Mouse (Mus musculus) gastrocnemius, postnatal 4 days (tissue): ENCODE data around the gene Adap1. TPM values are rescaled to one million over a fixed set of nuclear protein-coding genes. Genes with fewer than 3 reads are reported as not detected.
A peak's percentile ranks its signal among the peaks of the same experiment; 100 is the strongest.

ENCODE experiments used
- DNase-seq, 2 experiments: peaks; one replicate each; pipeline ENCODE4 v3.0.0; 2021 to 2022; ENCODE audit warnings: low spot score in 2 of 2, mixed read lengths in 2 of 2
- microRNA-seq: library from miRNA; unstranded; fragments of <30 nt; microRNA quantifications from one replicate; pipeline ENCODE4 v1.2.0, GENCODE M21; 2021
- total RNA-seq, 2 experiments: library from RNA; stranded (reverse); gene quantifications; 2 replicates each; pipeline ENCODE4 v1.2.3; 2021

Gene Adap1
- total RNA-seq, 2 experiments from 2014 or later, result 5.4 to 6.9 TPM

DNA sequence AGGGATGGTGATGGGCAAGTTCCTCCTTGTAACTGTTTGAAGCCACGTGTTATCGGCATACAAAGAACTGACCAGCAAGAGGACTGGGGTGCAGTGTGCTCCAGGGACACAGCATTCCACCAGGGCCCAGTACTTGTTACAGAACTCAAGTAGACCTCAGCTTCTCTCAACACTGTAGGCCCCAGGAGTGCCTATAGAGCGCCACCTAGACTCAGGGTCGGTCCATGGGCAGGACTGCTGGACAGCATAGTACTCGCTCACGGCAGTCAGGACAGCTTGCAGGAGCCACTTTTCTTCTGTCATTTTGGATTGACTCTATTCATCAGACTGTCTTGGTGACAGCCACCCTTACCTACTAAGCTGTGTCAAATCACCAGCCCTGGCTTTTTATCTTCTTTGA lies 70.5 kb downstream of the Adap1 start:
- no peak for DNase-seq

DNA sequence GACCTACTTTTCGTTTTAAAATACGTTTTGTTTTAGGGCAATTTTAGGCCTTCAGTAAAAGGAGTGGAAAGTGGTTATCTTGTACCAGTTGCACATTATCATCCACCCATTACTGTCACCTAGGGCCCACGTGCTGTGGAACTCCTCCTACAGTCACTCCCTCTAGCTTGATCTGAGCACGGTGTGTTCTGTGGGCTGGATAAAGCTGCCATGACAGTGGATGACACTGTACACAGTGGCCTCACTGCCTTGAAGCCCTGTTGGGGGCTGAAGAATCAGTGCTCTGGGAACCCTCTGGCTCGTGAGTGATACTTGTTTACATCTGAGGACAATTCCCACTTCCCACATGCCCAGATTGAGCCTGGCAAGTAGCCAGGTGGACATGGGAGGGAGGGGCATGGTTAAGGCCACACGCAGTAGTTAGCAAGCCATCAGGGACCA lies 72.1 kb downstream of the Adap1 start:
- no peak for DNase-seq

DNA sequence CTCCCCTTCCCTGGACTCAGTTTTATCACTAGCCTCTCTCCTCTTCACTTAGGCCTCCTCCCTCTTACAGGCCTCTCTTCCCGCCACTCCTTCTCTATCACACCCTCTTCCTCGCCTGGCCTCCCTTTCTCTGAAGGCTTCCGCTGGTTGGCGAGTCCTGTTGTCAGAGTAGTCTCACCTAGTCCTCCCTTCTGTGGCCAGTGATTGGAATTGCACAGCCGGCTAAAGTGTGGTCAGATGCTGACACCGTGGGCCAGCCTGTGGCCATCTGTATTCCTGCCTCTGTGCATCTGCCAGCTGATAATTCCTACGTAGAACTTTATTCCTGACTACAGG lies 72.5 kb downstream of the Adap1 start:
- DNase-seq, result no peak

DNA sequence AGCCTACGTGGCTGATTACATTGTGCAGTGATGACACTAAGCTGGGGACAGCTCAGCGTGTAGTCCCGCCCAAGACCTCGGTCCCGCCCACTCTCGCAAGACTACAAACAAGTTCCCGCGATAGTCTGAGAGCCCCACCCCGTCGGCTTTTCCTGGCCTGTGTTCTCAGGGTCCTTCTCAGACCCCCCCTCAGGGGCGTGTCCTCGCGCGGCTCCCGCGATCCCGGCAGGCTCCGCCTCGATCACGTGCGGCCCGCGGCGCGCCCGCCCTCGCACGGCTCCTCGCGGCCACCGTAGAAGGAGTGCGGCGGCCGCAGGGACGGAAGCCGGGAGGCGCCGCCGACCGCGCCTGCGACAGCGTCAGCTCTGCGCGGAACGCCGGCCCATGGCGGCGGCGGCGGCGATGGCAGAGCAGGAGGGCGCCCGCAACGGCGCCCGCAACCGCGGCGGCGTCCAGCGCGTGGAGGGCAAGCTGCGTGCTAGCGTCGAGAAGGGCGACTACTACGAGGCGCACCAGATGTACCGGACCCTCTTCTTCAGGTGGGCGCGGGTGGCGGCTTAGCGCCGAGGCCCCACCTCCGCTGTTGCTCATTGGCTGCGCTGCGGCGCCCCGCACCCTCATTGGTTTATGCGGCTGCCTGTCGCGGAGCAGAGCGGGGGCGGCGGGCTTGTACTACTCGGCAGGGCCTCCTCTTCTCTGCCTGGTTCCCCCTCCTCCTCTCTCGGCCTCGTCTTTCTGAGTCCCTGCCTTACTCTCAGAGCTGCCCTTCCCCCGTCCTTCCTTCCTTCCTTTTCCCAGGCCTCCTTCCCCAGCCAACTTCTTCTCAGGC lies 73.1 kb downstream of the Adap1 start, which contains the start of gene Get4:
Gene Get4 (plus strand): TSS at position 244 of the 829 bp plus-strand sequence.
- DNase-seq, result peak; percentile 99 to 100

DNA sequence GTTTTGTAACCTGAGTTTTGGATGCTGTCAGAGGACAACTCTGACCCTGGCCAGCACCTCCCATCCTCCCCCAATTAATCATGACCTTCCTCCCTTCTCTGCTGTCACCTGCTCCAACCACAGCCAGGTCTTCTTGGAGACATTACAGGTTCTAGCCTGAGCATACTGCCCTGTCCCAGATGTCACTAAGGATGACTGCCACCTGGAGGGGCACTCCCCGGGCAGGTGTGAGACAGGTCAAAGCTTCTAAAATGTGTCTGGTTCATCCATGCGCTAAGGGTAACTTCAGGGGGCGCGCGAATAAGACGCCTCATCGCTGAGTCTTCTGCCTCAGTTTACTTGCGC lies 73.7 kb downstream of the Adap1 start:
- DNase-seq, result no peak

DNA sequence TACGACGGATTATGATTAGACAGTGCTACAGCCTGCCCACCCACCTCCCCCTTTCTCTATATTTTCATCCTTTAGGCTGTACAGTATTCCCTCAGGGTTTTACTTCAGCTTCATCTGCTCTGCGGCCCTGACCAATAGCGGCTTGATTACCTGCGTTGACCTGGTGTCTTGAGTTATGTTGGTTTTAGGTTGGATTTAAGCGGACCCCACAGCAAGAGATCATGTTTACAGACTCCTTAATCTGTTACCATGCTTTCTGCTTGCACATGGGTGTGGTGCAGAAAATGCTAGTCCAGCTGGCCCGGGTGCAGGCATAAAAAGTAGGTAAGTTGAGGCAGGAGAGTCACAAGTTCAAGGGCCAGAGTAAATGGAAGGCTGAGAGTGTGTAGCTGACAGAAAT lies 74.1 kb downstream of the Adap1 start:
- no peak for DNase-seq

DNA sequence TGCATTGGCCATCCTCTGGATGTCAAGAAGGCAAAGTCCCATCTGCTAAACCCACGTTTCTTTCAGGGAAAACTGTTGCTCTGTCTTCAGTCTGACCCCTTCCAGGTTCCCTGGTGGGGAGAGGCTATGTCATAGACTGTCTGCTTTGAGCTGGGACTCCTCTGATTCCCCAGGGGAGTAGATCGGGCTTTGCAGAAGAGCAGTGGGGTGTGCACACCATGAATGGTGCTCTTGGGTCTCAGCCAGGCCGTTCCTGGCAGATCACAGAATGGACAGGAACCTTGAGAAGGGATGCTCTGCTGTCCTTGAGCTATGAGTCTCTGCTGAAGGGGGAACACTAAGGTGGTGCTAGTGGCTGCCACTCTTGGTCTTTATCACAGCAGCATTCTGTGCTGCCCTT lies 76.6 kb downstream of the Adap1 start:
- no peak for DNase-seq

DNA sequence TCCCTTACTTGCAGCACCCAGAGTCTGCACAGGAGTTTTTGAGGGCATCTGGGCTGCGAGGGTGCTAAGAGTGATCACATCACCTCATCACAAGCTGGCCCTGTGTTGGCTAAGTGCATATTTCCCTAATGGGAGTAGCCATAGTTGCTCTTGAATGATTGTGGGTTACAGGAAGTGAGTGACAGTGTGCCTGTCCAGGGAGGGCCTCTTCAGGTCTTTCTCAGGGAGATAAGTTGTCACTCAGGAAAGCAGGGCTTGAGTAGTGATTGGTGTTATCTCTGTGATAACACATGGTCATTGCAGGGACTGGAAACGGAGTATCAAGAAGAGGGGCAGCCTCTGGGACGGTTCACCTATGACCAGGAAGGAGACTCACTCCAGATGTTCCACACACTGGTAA lies 77.7 kb downstream of the Adap1 start:
- DNase-seq, result no peak

DNA sequence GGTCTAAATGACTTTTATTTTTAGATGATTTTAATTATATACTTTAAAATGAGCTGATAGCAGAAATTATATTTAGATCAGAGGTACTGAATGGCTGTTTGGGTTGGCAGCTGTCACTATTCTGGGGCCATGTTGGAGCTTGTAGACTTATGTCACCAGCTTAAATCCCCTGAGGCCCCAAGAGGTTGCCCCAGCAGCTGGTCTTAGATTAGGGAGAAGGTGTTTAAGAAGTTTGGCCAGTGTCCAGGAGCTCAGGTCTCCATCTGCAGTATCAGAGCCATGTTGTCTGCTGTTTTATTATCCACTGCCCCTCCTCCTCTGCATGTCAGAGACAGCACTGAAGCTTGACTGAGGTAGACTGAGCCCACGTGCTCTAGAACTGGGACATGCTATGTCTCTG lies 82.0 kb downstream of the Adap1 start:
- no peak for DNase-seq

DNA sequence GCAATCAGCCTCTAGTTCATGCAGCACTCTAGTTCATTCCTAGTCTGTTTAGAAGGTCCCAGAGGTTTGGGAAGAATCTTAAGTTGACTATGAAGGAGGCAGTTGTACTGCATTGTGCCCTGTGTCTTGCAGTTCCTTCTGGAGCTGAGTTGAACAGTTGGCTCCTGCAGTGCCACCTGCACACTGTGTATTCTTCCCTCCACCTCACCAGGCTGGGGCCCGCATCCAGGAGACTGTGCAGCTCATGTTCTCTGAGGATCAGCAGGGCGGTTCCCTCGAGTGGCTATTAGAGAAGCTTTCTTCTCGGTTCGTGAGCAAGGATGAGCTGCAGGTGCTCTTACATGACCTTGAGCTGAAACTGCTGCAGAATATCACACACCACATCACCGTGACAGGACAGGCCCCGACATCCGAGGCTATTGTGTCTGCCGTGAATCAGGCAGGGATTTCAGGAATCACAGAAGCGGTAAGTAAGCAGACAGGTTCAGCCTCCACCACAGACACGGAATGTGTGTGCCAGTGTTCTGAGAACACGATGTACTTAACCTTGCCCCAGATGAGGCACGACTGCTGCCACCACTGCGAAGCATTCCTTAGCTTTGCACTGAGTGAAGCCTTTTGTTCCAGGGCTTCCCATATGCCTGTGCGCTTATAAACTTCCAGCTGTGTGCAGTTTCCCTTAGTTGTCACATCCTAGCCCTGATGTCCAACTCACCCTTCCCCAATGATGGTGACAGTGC lies 84.2 kb downstream of the Adap1 start:
- no peak for DNase-seq

DNA sequence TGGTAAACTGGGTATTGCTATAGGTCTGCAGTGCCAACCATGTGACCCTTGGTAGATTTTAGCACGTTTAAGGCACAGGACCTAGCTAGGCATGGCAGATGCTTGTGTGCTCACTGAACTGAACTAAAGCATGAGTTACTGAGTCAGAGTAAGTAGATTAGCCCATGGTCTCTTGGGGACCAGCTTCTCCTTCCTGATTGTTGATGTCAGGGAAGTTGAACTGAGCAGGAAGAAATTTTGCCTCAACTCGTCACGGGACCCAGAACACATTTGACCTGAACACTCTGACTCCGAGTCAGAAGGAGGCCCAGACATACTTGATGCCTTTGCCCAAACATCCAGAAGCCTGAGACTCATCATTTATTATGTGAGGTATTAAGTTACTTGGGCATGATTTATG lies 88.0 kb downstream of the Adap1 start:
- DNase-seq, result no peak

DNA sequence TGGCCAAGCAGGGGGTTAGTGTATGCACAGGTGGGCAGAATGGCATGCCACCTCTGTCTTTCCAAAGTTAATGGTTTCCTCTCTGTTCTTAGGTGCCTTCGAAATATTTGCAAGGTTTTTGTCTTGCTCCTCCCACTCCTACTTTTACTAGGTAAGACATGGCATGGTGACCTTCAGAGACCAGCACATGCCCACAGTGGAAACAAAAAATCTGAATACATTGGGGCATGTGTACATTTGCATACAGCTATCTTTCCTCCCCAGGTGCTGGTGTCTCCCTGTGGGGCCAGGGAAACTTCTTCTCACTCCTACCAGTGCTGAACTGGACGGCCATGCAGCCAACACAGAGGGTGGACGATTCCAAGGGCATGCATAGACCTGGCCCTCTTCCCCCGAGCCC lies 91.0 kb downstream of the Adap1 start:
- no peak for DNase-seq

DNA sequence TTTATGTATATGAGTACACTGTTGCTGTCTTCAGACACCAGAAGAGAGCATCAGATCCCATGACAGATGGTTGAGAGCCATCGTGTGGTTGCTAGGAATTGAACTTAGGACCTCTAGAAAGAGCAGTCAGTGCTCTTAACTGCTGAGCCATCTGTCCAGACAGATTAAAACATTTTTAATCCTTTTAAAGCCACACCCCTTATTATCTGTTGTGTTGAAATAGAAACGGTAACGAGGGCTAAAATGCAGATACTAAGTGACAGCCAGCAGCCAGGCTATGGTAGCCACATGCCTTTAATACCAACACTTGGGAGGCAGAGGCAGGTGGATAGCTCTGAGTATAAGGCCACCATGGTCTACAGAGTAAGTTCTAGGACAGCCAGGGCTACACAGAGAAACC lies 93.3 kb downstream of the Adap1 start:
- DNase-seq, result no peak

DNA sequence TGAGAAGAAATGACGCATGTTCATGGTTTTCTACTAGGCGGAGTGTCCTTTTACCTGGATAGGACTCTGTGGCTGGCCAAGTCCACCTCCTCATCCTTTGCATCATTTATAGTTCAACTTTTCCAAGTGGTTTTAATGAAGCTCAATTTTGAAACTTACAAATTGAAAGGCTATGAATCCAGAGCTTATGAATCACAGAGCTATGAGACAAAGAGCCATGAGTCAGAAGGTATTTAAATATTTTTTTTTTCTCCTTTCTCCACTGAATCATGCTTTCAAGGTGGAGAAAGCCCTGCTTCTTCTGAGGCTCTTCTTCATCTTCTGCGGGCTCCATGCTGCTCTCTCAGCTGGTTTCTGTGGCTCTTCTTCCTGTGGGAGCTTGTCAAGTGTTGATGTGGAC lies 95.7 kb downstream of the Adap1 start:
- no peak for DNase-seq

DNA sequence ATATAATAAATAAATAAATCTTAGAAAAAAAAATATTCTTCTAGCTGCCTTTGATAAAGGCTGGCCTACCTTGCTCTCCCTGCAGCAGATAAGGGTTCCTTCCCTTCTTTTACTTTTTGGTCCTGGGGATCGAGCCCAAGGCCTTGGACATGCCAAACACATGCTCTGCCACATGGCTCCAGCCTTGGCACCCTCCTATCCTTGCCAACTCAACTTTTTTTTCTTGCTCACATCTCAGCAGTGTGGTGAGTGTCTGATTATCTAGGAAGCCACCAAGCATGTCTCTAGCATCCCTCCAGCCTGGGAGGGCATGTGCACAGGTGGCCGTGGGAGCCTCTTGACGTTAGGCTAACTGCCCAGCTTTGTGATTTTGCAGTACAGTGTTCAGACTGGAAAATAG lies 97.1 kb downstream of the Adap1 start:
- no peak for DNase-seq

DNA sequence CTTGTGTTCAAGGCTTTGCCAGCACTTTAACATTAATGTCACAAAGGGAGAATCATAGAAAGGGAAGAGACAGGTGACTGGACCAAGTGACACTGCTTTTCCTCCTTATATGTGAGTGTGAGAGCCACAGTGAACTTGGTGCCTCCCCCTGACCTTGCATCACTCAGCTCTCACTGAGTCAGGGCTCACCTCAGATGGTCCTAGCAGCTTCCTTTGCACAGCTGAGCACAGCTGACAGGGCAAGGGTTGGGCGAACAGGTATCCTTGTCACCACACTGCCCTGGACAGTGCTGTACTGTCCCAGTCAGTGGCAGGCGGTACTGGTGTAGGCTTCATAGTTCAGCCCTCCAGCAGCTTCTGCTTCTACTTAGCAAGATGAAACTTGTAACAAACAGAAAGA lies 97.8 kb downstream of the Adap1 start:
- no peak for DNase-seq

DNA sequence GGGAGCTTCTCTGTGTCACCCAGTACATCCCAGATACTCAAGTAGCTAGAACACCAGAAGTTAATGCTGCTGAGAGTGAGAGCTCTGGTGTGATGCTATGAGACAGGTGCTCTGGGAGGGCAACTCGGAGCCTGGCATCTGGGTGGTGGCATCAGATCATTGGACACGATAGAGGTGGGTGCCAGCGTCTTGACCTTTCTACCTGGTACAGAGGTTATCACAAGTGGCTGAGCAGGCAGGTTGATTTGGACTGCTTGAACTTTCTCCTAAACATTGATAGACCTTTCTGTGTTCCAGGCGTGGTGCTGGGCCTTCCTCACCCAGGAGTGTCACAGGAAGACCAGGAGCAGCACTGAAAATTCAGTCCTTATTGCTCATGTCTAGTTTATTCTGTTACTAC lies 98.2 kb downstream of the Adap1 start:
- DNase-seq, result no peak

DNA sequence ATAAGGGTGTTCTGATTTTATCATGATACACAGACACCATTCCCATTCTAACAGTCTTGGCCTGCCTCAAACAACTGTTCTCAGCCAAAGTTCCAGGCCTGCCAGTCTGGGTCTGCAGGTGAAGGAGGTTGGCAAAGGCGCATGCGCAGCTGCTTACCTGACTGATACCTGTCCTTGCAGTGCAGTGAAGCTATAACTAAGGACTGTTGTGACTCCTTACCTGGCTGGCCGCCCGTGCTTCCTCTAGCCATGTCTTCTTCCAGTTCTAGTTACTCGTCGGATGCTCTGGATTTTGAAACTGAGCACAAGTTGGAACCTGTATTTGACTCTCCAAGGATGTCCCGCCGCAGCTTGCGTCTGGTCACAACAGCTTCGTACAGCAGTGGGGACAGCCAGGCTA lies 102.1 kb downstream of the Adap1 start:
- DNase-seq, result no peak

Small RNAs within 50 kb of the gene (microRNA-seq; reads per million reads assigned to microRNA genes)
- 151 reads per million, percentile 56 among the genes with 10 or more reads in this experiment for gene Mir339

Other genes with a start within 250 kb of the Adap1 start
- 1 to 10 TPM; 3.9 to 5.1 TPM for gene Prkar1b, start 175.6 kb downstream of the Adap1 start, total RNA-seq
- gene Dnaaf5, start 175.4 kb downstream of the Adap1 start, total RNA-seq, result 10 to 100 TPM; 10.3 to 10.4 TPM
- gene Sun1, start 125.0 kb downstream of the Adap1 start, total RNA-seq, result 10 to 100 TPM; 61.6 to 63.6 TPM
- gene Get4, start 73.3 kb downstream of the Adap1 start, total RNA-seq, result 10 to 100 TPM; 81.9 to 87.1 TPM
- gene Cox19, start 25.8 kb upstream of the Adap1 start, total RNA-seq, result 10 to 100 TPM; 58.0 to 61.4 TPM
- gene Cyp2w1, start 27.0 kb upstream of the Adap1 start, total RNA-seq, result not detected
- 10 to 100 TPM in 1 of 2 experiments, 1 to 10 TPM in 1; 8.8 to 10.2 TPM for gene Gpr146, start 52.1 kb upstream of the Adap1 start, total RNA-seq
- under 1 TPM; 0.80 to 0.88 TPM for gene C130050O18Rik, start 79.7 kb upstream of the Adap1 start, total RNA-seq
- 1 to 10 TPM; 3.9 to 4.4 TPM for gene Gper1, start 97.5 kb upstream of the Adap1 start, total RNA-seq
- gene 3110082I17Rik, start 134.9 kb upstream of the Adap1 start, total RNA-seq, result 10 to 100 TPM; 12.3 to 12.6 TPM
- 10 to 100 TPM; 13.6 to 13.7 TPM for gene Zfand2a, start 158.9 kb upstream of the Adap1 start, total RNA-seq
- not detected for gene Uncx, start 217.9 kb upstream of the Adap1 start, total RNA-seq